Mouse (Mus musculus): ENCODE measurements around the gene Gm10160. TPM values are rescaled to one million over a fixed set of nuclear protein-coding genes. Genes with fewer than 3 reads are reported as not detected.

Gm10160 gene
- polyA plus RNA-seq, 1 experiment = not detected

DNA sequence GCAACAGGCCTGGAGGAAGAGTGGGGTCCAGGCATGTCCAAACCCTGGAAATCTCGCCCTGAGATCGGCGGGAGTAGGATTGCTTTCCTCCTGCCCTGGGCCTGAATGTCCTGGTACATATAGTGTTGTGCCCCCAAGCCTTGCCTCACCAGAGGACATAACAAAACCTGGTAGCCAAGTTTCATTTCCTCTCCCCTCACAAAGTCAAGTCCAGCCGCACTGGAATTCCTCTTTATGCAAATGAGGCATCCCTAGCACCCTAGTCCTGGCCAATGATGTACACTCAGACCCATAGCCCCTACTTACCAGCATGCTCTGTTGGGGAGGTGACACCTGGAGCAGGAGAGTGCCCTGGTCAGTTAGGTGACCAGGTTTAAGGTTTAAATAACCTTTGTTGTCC, 627 bp upstream of the Gm10160 start:
- TF ChIP-seq POLR2A (IDR thresholded peaks at IDR 0.05; ENCODE audit: borderline replicate concordance, extremely low read depth, insufficient read depth, insufficient read length, poor library complexity, severe bottlenecking) = no peak
- DNase-seq (ENCODE audit: low read depth) = no peak

DNA sequence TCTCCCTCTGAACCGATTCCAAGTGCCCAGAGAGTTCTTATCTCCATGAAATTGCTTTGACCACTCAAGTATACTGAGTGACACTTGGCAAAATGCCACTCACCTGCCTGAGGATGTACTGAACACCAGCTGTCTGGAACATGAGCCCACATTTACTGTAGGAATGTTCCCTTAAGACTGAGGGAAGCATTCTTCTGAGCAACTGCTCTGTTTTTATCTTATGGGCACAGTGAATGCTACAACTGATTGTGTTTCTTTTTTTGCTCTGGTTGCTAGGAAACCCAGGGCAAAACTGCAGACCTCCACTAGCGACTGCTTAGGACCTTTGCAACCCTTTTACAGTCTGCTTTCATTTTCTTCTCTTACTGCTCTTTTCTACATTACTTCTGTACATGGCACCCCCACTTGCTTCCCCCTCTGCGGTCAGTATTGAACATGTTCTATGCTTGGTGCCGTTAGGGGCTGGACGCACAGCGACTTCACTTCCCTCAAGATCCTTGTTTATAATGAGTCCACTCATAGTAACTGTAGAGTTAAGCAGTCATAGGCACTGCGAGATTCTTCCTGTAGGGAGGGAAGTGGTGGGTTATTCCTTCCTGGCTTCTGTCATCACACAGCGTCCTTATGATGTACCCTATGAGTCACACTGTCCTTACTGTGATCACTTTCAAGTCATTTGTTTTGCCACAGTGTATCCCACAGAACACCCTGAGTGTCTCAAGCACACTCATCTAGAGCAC, 856 bp downstream of the Gm10160 start:
- TF ChIP-seq POLR2A (IDR thresholded peaks at IDR 0.05; ENCODE audit: borderline replicate concordance, extremely low read depth, insufficient read depth, insufficient read length, poor library complexity, severe bottlenecking) (no peak), CTCF (IDR thresholded peaks at IDR 0.05; ENCODE audit: borderline replicate concordance, extremely low read depth, insufficient read depth, insufficient read length) (no peak)
- peak; percentile 39 for DNase-seq (ENCODE audit: low read depth)

DNA sequence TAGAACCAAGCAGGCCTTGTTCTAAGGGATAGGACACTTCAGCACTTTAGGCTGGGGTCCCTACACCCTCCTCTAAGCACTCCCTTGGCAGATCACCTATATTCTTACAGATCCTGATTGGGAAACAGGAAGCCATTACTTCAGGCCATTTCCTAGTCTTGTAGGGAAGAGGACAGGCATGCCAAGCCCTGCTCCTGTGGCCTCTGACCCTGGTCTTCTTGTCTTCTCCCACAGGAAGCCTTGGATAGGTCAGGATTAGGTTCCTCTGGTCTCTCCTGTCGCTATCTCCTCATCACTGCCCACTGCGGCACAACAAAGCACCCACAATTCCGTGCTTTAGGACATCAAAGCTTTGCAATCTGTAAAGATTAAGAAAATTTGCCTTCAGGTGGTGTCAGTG, 3.9 kb downstream of the Gm10160 start:
- DNase-seq (ENCODE audit: low read depth) = no peak
- no peak for TF ChIP-seq POLR2A (IDR thresholded peaks at IDR 0.05; ENCODE audit: borderline replicate concordance, extremely low read depth, insufficient read depth, insufficient read length, poor library complexity, severe bottlenecking)
- no peak for TF ChIP-seq CTCF (IDR thresholded peaks at IDR 0.05; ENCODE audit: borderline replicate concordance, extremely low read depth, insufficient read depth, insufficient read length)

DNA sequence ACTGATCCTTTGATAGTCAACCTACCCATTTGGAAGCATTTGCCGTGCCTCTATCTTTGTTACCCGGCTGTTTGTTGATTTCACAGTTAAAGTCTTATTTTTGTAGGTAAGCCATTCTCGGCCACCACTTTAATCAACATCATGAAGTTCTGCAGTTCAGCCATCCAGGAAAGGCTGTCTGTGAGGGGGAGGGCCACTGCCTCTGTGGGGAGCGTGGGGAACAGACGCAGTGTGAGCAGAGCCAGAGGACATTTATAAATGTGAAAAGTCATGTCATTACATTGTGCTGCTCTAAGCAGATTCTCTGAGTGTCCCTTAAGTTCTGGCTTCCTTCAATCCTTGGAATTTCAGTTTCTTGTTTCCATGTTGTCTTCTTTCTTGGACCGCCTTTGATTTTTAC, 5.4 kb downstream of the Gm10160 start:
- no peak for DNase-seq (ENCODE audit: low read depth)
- TF ChIP-seq CTCF (IDR thresholded peaks at IDR 0.05; ENCODE audit: borderline replicate concordance, extremely low read depth, insufficient read depth, insufficient read length) = no peak
- TF ChIP-seq POLR2A (IDR thresholded peaks at IDR 0.05; ENCODE audit: borderline replicate concordance, extremely low read depth, insufficient read depth, insufficient read length, poor library complexity, severe bottlenecking) = no peak

DNA sequence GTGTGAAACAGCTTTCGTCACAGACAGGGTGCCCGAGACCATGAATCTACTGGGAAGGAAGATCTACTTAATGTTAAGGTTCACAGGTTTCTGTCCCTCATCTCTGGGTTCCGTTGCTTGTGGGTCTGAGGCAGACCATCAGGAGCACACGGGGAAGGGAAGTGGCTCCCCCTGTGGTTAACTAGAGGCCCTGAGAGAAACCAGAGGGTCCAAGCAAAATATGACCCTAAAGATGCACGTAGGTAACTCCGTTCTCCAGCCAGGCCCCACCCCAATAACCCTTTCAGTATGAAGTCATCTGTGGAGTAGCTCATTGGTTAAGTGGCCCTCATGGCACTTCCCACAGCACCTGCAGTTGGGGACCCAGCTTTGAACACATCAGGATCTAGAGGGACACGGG, 6.0 kb downstream of the Gm10160 start:
- TF ChIP-seq POLR2A (IDR thresholded peaks at IDR 0.05; ENCODE audit: borderline replicate concordance, extremely low read depth, insufficient read depth, insufficient read length, poor library complexity, severe bottlenecking) = no peak
- no peak for TF ChIP-seq CTCF (IDR thresholded peaks at IDR 0.05; ENCODE audit: borderline replicate concordance, extremely low read depth, insufficient read depth, insufficient read length)
- DNase-seq (ENCODE audit: low read depth) = no peak

DNA sequence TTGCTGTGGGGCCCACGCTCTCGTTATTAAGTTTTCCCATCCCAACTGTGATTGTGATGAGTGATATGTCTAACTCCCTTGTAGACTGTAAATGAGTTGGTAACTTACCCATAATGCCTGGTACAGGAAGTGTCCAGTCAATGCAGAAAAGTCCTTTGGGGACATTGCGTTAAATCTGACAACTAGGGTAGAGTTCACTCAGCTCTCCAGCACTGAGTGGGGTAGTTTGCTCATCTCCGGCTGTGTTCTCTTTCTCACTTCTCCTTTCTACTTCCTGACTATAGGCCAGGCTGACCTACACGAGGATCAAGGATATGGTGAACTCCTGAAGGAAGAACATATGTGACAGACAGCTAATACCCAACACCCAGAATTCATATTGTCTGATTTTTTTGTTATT, 6.4 kb downstream of the Gm10160 start:
- no peak for TF ChIP-seq POLR2A (IDR thresholded peaks at IDR 0.05; ENCODE audit: borderline replicate concordance, extremely low read depth, insufficient read depth, insufficient read length, poor library complexity, severe bottlenecking)
- TF ChIP-seq CTCF (IDR thresholded peaks at IDR 0.05; ENCODE audit: borderline replicate concordance, extremely low read depth, insufficient read depth, insufficient read length) = no peak
- no peak for DNase-seq (ENCODE audit: low read depth)

DNA sequence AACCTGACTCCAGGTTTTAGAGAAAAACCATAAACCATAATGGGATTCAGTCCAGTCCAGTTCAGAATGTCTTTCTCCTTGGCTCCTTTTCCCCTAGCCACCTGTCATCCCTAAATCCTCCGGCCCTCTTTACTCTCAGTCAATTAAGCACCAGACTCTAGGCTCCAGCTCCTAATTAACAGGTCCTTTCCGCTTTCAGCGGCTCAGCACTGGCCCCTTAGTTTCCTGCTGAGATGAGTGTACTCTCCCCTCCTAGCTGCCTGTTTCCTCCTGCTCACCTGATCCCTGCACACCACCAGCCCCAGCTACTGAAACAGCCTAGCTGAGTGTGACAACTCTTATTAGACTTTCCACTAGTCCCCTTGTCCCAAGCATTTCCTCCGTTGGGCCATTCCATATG, 7.8 kb downstream of the Gm10160 start:
- TF ChIP-seq POLR2A (IDR thresholded peaks at IDR 0.05; ENCODE audit: borderline replicate concordance, extremely low read depth, insufficient read depth, insufficient read length, poor library complexity, severe bottlenecking) (no peak), CTCF (IDR thresholded peaks at IDR 0.05; ENCODE audit: borderline replicate concordance, extremely low read depth, insufficient read depth, insufficient read length) (no peak)

DNA sequence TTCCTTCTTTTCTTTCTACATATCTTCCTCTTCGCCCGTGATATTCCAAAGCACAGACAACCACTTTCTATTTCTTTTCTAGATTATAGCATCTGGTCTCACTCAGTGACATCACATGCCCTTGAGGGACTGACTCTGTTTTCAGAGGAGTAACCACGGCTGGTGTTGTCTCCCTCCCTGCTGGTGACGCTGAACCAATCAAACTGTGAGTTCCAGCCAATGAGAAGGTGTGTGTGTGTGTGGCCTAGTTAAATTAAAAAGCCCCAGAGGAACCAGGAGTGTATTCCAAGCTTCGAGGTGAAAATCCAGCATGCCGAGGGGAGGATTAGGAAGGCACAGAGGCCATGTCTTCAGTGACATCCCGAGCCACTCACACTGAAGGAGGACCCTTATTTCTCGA, 8.6 kb downstream of the Gm10160 start:
- TF ChIP-seq POLR2A (IDR thresholded peaks at IDR 0.05; ENCODE audit: borderline replicate concordance, extremely low read depth, insufficient read depth, insufficient read length, poor library complexity, severe bottlenecking) (no peak), CTCF (IDR thresholded peaks at IDR 0.05; ENCODE audit: borderline replicate concordance, extremely low read depth, insufficient read depth, insufficient read length) (no peak)
- peak; percentile 41 for DNase-seq (ENCODE audit: low read depth)

More for the DNA sequence above, 7.8 kb downstream of the Gm10160 start:
- DNase-seq (ENCODE audit: low read depth) = peak; percentile 77

DNA sequence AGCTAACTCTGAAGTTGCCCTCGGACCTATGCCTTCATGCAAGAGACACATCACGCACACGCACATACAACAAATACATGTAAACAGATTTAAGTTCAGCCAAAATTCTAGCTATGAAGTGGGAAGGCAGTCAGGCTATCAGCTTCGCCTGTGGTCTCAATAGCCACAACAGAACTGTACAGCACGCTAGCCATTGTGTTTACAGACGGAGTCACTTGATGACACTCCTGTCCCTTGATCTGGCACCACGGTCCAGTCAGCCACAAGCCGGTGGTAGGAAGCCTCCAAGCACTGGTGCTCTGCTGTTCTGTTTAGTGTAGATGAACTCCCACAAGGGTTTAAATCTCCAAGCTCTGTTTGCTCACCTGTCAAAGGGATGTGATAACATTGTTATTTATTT, 9.6 kb downstream of the Gm10160 start:
- DNase-seq (ENCODE audit: low read depth) = no peak
- TF ChIP-seq CTCF (IDR thresholded peaks at IDR 0.05; ENCODE audit: borderline replicate concordance, extremely low read depth, insufficient read depth, insufficient read length) (no peak), POLR2A (IDR thresholded peaks at IDR 0.05; ENCODE audit: borderline replicate concordance, extremely low read depth, insufficient read depth, insufficient read length, poor library complexity, severe bottlenecking) (no peak)

DNA sequence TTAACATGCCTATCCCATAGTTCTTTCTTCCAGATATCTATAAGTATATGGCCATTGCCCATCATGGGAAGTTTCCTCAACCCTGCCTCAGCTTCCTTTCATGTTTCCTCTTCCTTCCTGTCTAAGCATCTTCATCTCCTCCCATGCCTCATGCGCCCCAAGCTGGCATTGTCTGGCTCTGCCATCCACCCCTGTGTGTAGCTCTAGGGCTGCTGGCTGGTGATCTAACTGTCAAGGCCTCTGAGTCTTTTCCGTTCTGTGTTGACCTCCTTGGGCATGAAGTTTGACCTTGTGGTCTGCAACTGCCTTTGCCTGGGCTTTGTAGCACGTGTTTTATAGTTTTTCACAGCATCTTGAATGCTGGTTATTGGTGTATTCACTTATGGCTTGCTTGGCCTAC, 10.3 kb downstream of the Gm10160 start:
- TF ChIP-seq CTCF (IDR thresholded peaks at IDR 0.05; ENCODE audit: borderline replicate concordance, extremely low read depth, insufficient read depth, insufficient read length) (no peak), POLR2A (IDR thresholded peaks at IDR 0.05; ENCODE audit: borderline replicate concordance, extremely low read depth, insufficient read depth, insufficient read length, poor library complexity, severe bottlenecking) (no peak)
- no peak for DNase-seq (ENCODE audit: low read depth)

DNA sequence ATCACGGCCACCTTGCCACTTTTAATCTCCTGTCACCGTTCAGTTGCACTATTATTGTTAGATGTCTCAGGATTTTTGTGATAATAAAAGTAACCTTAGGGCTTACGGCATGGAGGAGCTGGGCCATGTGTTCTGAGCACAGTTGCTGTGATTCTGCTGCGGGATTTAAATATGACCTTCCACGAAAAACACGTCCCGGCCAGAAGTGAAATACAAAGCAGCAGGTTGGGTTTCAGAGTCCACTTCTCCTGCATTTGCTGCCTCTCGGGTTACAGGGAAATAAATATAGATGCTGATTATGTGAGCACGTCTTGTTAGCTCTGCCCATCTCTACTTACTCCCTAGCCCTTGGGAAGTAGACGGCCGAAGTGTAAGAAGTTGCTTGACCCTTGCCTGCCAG, 10.8 kb downstream of the Gm10160 start:
- DNase-seq (ENCODE audit: low read depth) = no peak
- TF ChIP-seq POLR2A (IDR thresholded peaks at IDR 0.05; ENCODE audit: borderline replicate concordance, extremely low read depth, insufficient read depth, insufficient read length, poor library complexity, severe bottlenecking) (no peak), CTCF (IDR thresholded peaks at IDR 0.05; ENCODE audit: borderline replicate concordance, extremely low read depth, insufficient read depth, insufficient read length) (no peak)

DNA sequence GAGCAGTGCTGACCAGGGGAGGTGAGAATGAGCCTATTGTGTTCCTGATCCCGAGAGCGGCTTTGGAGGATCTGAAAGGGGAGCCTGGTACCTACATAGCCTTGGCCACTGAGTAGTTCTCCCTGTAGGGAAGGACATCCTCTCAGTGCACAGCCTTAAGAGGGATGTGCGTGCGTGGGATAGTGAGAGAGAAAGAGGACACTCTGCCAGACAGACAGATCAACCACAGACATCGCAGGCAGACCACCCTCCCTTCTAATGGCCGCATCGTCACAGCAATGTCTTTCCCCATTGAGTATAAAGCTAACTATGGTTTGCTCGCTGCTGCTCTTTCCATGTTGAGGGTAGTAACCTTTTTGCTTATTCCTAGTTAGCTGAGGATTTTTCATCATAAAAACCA, 11.7 kb downstream of the Gm10160 start:
- DNase-seq (ENCODE audit: low read depth) = no peak
- no peak for TF ChIP-seq POLR2A (IDR thresholded peaks at IDR 0.05; ENCODE audit: borderline replicate concordance, extremely low read depth, insufficient read depth, insufficient read length, poor library complexity, severe bottlenecking)
- no peak for TF ChIP-seq CTCF (IDR thresholded peaks at IDR 0.05; ENCODE audit: borderline replicate concordance, extremely low read depth, insufficient read depth, insufficient read length)
